Mouse (Mus musculus): ENCODE measurements at regions not wholly inside any gene's neighbourhood (a gene's known extent, or its start where the extent isn't known, plus 50 kb on each side); places are given as distances from the start of the nearest gene placed in this dataset.

GRCm38 (mm10) chr14:24760926-24761325 lies 274.0 kb downstream of the Rps24 start:
- Histone ChIP-seq H3K36me3 (ENCODE audit: control insufficient read depth, insufficient read depth, low read length) (no peaks in the 10 kb centered on the region), H3K4me1 (ENCODE audit: control insufficient read depth, insufficient read depth, insufficient read length, low read length) (no peaks in the 10 kb centered on the region), H3K27me3 (ENCODE audit: control insufficient read depth, insufficient read depth, low read length) (no peaks in the 10 kb centered on the region), H3K4me3 (ENCODE audit: low read depth, low read length) (no peak overlapping the region), H3K27ac (ENCODE audit: insufficient read depth, low read depth, low read length) (no peak overlapping the region)
- TF ChIP-seq CTCF (IDR thresholded peaks at IDR 0.05; ENCODE audit: extremely low read depth, insufficient read length, insufficient replicate concordance, low read depth, low read length): no peak
- TF ChIP-seq POLR2A (IDR thresholded peaks at IDR 0.05; ENCODE audit: low read depth, low read length): no peak
- WGBS: 67% methylated on average over 1 of the region's 1 CpGs

DNA sequence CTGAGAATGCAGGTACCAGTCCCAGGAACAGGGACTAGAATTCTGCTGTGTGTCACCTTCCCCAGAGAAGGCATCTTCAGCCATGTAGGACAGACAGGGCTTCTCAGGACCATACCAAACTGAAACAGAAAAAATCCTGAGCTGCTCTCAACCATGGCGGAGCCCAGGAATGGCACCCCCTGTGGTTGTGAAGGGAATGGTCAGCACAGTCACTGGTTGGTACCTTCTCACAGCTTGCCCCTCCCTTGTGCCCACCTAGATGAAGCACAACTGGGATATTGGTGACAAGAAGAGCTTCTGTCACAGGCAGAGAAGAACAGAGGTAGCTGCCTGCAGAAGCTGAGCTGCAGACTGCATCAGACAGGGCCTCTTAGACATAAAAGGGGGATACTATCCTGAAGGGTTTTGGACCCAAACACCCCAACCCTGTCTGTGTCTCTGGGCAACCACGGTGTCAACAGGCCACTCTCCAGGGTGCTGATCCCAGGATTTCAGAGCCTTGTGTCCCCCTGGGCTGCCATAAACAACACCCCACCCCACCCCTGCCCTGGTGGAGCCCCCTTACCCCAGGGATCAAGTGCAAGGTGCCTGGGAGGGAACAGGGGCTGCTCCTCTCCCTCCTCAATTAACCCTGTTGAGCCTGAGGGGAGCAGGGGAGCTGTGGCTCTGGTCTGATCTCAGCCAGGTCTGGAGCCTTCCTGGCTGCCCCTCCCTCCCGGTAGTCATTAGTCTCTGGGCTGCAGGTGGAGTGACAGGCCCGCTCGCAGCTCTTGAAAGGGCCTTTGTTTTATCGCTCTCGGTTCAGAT lies 275.7 kb downstream of the Rps24 start:
- H3K27me3 ChIP-seq (ENCODE audit: control insufficient read depth, insufficient read depth, low read length): no peaks in the 10 kb centered on the region
- H3K4me3 ChIP-seq (ENCODE audit: low read depth, low read length): no peak overlapping the region
- H3K4me1 ChIP-seq (ENCODE audit: control insufficient read depth, insufficient read depth, insufficient read length, low read length): no peaks in the 10 kb centered on the region
- no peaks in the 10 kb centered on the region for H3K36me3 ChIP-seq (ENCODE audit: control insufficient read depth, insufficient read depth, low read length)
- no peak overlapping the region for H3K27ac ChIP-seq (ENCODE audit: insufficient read depth, low read depth, low read length)
- WGBS: 25% methylated on average over 7 of the region's 7 CpGs
- TF ChIP-seq CTCF (IDR thresholded peaks at IDR 0.05; ENCODE audit: extremely low read depth, insufficient read length, insufficient replicate concordance, low read depth, low read length) (no peak), POLR2A (IDR thresholded peaks at IDR 0.05; ENCODE audit: low read depth, low read length) (no peak)

- Histone ChIP-seq H3K36me3 (ENCODE audit: control insufficient read depth, insufficient read depth, low read length) (no peaks in the 10 kb centered on the region), H3K27me3 (ENCODE audit: control insufficient read depth, insufficient read depth, low read length) (no peaks in the 10 kb centered on the region), H3K4me3 (ENCODE audit: low read depth, low read length) (no peak overlapping the region), H3K27ac (ENCODE audit: insufficient read depth, low read depth, low read length) (no peak overlapping the region), H3K4me1 (ENCODE audit: control insufficient read depth, insufficient read depth, insufficient read length, low read length) (no peaks in the 10 kb centered on the region)
- TF ChIP-seq CTCF (IDR thresholded peaks at IDR 0.05; ENCODE audit: extremely low read depth, insufficient read length, insufficient replicate concordance, low read depth, low read length): no peak
- TF ChIP-seq POLR2A (IDR thresholded peaks at IDR 0.05; ENCODE audit: low read depth, low read length): no peak
- WGBS: 37% methylated on average over 9 of the region's 9 CpGs
Observed at GRCm38 (mm10) chr14:24763275-24763812, 276.4 kb downstream of the Rps24 start.

GRCm38 (mm10) chr14:24763845-24764244 lies 276.9 kb downstream of the Rps24 start:
- Histone ChIP-seq H3K27me3 (ENCODE audit: control insufficient read depth, insufficient read depth, low read length) (no peaks in the 10 kb centered on the region), H3K27ac (ENCODE audit: insufficient read depth, low read depth, low read length) (no peak overlapping the region), H3K4me1 (ENCODE audit: control insufficient read depth, insufficient read depth, insufficient read length, low read length) (no peaks in the 10 kb centered on the region), H3K4me3 (ENCODE audit: low read depth, low read length) (no peak overlapping the region), H3K36me3 (ENCODE audit: control insufficient read depth, insufficient read depth, low read length) (no peaks in the 10 kb centered on the region)
- TF ChIP-seq CTCF (IDR thresholded peaks at IDR 0.05; ENCODE audit: extremely low read depth, insufficient read length, insufficient replicate concordance, low read depth, low read length): no peak
- TF ChIP-seq POLR2A (IDR thresholded peaks at IDR 0.05; ENCODE audit: low read depth, low read length): no peak
- 48% methylated on average over 7 of the region's 7 CpGs for WGBS

DNA sequence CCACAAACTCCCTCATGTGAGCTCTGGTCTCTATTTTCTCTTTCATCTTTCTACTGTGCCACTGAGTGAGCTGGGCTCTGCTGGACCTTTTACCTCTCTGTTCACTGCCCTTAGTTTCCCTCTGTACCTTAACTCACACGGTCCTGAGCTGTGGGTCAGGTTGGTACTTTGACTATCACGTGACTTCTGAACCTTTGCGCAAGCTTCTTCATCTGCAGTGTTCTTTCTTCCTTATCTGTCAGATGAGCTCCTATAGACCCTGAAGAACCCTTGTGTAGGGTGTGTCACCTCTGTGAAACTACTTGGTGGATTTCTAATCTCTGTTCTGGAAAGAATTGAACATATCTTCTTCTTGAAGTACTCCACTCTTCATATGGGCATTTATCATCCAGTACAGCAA lies 279.3 kb downstream of the Rps24 start:
- no peaks in the 10 kb centered on the region for H3K4me1 ChIP-seq (ENCODE audit: control insufficient read depth, insufficient read depth, insufficient read length, low read length)
- TF ChIP-seq POLR2A (IDR thresholded peaks at IDR 0.05; ENCODE audit: low read depth, low read length): no peak
- no peak for TF ChIP-seq CTCF (IDR thresholded peaks at IDR 0.05; ENCODE audit: extremely low read depth, insufficient read length, insufficient replicate concordance, low read depth, low read length)
- H3K36me3 ChIP-seq (ENCODE audit: control insufficient read depth, insufficient read depth, low read length): no peaks in the 10 kb centered on the region
- WGBS: 33% methylated on average over 3 of the region's 3 CpGs
- H3K27me3 ChIP-seq (ENCODE audit: control insufficient read depth, insufficient read depth, low read length): no peaks in the 10 kb centered on the region
- no peak overlapping the region for H3K4me3 ChIP-seq (ENCODE audit: low read depth, low read length)
- H3K27ac ChIP-seq (ENCODE audit: insufficient read depth, low read depth, low read length): no peak overlapping the region; the same call in 1 of the 2 replicates

DNA sequence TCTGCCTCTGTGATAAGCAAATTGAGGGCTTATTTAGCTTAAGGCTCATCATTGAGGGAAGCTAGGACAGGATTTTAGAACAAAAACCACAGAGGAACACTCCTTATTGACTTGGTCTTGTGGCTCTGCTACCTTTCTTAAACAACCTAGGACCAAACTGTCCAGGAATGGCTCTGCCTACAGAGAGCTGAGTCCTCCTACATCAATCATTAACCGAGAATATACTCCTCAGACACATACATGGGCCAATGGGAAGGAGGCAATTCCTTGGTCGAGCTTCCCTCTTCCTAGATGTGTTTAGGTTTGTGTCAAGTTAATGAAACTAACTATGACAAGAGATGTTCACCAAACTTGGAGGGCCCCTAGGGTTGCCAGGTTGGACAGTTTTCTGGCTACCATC lies 279.8 kb downstream of the Rps24 start:
- Histone ChIP-seq H3K4me3 (ENCODE audit: low read depth, low read length) (no peak overlapping the region), H3K27ac (ENCODE audit: insufficient read depth, low read depth, low read length) (no peak overlapping the region), H3K27me3 (ENCODE audit: control insufficient read depth, insufficient read depth, low read length) (no peaks in the 10 kb centered on the region), H3K4me1 (ENCODE audit: control insufficient read depth, insufficient read depth, insufficient read length, low read length) (no peaks in the 10 kb centered on the region), H3K36me3 (ENCODE audit: control insufficient read depth, insufficient read depth, low read length) (no peaks in the 10 kb centered on the region)
- WGBS: 29% methylated on average over 2 of the region's 2 CpGs
- TF ChIP-seq CTCF (IDR thresholded peaks at IDR 0.05; ENCODE audit: extremely low read depth, insufficient read length, insufficient replicate concordance, low read depth, low read length): no peak

DNA sequence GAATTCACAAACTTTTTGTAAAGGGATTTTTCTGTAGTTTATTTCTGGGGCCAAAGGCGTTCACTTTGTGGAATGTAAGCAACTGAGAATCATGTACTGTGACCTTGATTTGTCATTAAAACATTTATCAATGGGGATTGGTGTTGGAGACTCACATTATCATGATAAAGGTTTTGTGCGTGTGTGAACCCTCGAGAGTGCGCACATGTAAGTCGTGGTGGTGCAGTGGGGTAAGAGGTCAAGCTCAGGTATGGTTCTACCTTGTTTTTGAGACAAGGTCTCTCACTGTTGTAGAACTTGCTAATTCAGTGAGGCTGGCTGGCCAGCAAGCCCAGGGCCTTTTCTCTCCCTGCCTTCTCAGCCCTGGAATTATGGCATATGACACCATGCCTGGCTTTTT lies 280.4 kb downstream of the Rps24 start:
- H3K27ac ChIP-seq (ENCODE audit: insufficient read depth, low read depth, low read length): no peak overlapping the region
- TF ChIP-seq CTCF (IDR thresholded peaks at IDR 0.05; ENCODE audit: extremely low read depth, insufficient read length, insufficient replicate concordance, low read depth, low read length) (no peak), POLR2A (IDR thresholded peaks at IDR 0.05; ENCODE audit: low read depth, low read length) (no peak)
- H3K4me3 ChIP-seq (ENCODE audit: low read depth, low read length): no peak overlapping the region
- H3K4me1 ChIP-seq (ENCODE audit: control insufficient read depth, insufficient read depth, insufficient read length, low read length): no peaks in the 10 kb centered on the region
- no peaks in the 10 kb centered on the region for H3K36me3 ChIP-seq (ENCODE audit: control insufficient read depth, insufficient read depth, low read length)
- no peaks in the 10 kb centered on the region for H3K27me3 ChIP-seq (ENCODE audit: control insufficient read depth, insufficient read depth, low read length)
- 73% methylated on average over 5 of the region's 5 CpGs for WGBS

Measured in small intestine, adult 2 months (tissue).